Mouse (Mus musculus) ovary, postnatal 14 days (tissue): ENCODE measurements around the gene Papola.

Experiments used
- DNase-seq: peaks from one replicate; pipeline ENCODE4 v3.0.0; 2022; ENCODE audit warnings: low spot score

The Papola gene

GRCm38 (mm10) chr12:105863436-105863835 is 78.9 kb downstream of the Papola start:
- DNase-seq = no peak

- no peak for DNase-seq
These were observed 83.2 kb downstream of the Papola start for GRCm38 (mm10) chr12:105867646-105868045.

GRCm38 (mm10) chr12:105869242-105869641 is 84.7 kb downstream of the Papola start:
- DNase-seq = no peak

DNA sequence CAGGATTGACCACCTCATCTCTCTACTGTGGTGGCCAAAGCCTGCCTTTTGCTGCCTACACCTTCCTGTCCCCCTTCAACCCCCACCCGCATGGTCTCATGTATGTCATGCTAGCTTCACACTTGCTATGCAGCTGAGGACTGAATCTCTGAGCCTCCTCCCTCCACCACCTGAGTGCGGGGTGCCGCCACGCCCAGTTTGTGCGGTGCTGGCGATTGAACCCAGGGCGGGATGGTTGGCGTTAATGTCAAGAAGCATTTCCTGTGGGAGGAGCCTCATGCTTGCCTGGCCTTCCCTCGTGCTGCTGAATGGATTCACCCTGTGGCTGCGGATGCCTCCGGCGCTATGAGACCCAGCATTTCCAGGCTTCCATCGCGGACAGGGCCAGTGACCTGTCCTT is 85.2 kb downstream of the Papola start:
- no peak for DNase-seq

- DNase-seq = no peak
These were observed 88.8 kb downstream of the Papola start for GRCm38 (mm10) chr12:105873283-105873682.

- DNase-seq = no peak
These were observed 90.6 kb downstream of the Papola start for GRCm38 (mm10) chr12:105875112-105875511.

- no peak for DNase-seq
These were observed 92.0 kb downstream of the Papola start for GRCm38 (mm10) chr12:105876521-105876920.

- no peak for DNase-seq
These were observed 92.4 kb downstream of the Papola start for GRCm38 (mm10) chr12:105876931-105877330.

GRCm38 (mm10) chr12:105878746-105879145 is 94.3 kb downstream of the Papola start:
- no peak for DNase-seq

DNA sequence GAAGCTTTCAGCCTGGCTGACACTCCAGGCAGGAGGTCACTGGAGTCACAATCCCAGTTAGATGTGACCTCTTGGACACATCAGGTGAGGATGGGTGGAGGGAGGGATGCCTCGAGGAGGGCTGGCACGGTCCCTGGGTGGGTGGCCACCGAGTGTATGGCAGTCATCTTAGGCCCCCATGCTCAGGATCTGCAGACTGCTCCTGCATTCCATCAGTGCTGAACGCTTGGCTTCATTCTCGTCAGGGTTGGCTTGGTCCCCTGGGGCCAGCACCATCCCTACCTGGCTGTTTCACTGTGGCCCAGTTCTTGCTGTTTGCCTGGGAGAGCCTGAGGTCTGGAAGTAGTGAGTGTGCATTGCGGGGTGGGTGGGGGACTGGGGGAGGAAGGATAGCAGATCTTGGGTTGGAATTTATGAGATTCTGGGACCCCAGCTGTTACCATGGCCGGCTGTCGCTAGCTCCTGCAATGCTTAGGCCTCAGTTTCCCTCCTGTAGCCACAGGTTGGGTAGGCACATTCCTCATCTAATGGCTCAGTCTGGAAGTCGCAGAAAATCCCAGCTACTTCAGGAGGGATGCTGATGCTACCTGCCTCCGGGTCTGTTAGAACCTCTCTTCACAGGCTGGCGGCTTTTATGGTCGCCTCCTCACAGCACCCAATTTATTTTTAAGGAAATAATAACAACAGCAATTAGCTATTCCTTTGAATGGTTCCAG is 99.5 kb downstream of the Papola start:
- DNase-seq = no peak

DNA sequence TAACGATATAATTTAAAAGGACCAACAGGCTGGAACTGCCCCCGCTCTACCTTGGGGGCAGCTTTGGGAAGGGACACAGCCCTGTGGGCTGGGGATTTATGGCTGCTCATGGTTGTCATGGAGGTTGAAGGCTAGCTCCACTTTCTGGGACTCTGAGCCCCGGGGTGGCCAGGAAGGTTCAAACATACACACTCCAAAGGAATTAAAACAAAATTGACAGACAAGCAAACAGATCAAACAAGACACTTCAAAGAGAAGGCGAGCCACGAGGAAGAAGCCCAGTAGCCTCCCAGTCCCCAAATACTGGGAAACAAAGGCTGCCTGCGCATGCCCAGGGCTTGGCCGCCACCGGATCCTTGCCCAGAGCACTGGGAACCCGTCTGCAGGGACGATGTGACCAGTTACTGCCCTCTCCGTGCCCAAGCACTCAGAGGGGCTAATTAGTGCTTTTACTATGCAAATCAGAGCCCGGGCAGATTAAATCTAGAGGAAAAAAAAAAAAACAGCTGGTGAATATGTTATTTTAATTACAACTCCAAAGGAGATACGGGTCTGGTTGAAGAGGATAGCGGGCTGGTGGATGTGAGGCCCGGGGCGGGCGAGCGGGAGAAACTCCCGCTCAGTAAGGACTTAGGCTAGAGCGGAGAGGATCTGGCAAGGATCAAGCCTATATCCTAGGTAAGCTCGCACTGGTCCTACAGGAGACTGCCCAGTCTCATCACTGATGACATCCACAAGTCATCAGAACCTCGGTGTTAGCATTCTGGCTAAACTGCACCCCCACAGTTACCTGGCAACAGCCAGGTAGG is 100.2 kb downstream of the Papola start:
- DNase-seq = no peak
